Mouse (Mus musculus): ENCODE data around the gene Ltbp1.

The Ltbp1 gene

GRCm38 (mm10) chr17:75284876-75285708 is 279.7 kb downstream of the Ltbp1 start:
- in situ Hi-C loops (cut with MboI, MseI): no loop called here

- in situ Hi-C loops (cut with MboI, MseI): no loop called here
These were observed 287.6 kb downstream of the Ltbp1 start for GRCm38 (mm10) chr17:75292986-75293385.

- in situ Hi-C loops (cut with MboI, MseI): no loop called here
These were observed 288.4 kb downstream of the Ltbp1 start for GRCm38 (mm10) chr17:75293725-75294124.

- in situ Hi-C loops (cut with MboI, MseI): no loop called here
These were observed 295.5 kb downstream of the Ltbp1 start for GRCm38 (mm10) chr17:75300908-75301307.

GRCm38 (mm10) chr17:75304807-75305420 is 299.5 kb downstream of the Ltbp1 start:
- in situ Hi-C loops (cut with MboI, MseI): no loop called here

GRCm38 (mm10) chr17:75305714-75306113 is 300.3 kb downstream of the Ltbp1 start:
- in situ Hi-C loops (cut with MboI, MseI): no loop called here

- in situ Hi-C loops (cut with MboI, MseI): no loop called here
These were observed 302.0 kb downstream of the Ltbp1 start for GRCm38 (mm10) chr17:75307070-75308011.

- in situ Hi-C loops (cut with MboI, MseI): no loop called here
These were observed 311.7 kb downstream of the Ltbp1 start for GRCm38 (mm10) chr17:75317106-75317505.

- in situ Hi-C loops (cut with MboI, MseI): loop anchor here (10.0 kb wide), 1 partner anchor 1342 kb away; no protein-coding TSS in a partner anchor
These were observed 317.9 kb downstream of the Ltbp1 start for GRCm38 (mm10) chr17:75323229-75323628.

GRCm38 (mm10) chr17:75323766-75324165 is 318.4 kb downstream of the Ltbp1 start:
- in situ Hi-C loops (cut with MboI, MseI): loop anchor here (10.0 kb wide), 1 partner anchor 1341 kb away; no protein-coding TSS in a partner anchor

- in situ Hi-C loops (cut with MboI, MseI): loop anchor here (10.0 kb wide), 1 partner anchor 1337 kb away; no protein-coding TSS in a partner anchor
These were observed 322.8 kb downstream of the Ltbp1 start for GRCm38 (mm10) chr17:75328102-75328639.

- in situ Hi-C loops (cut with MboI, MseI): no loop called here
These were observed 325.0 kb downstream of the Ltbp1 start for GRCm38 (mm10) chr17:75330366-75330765.

- in situ Hi-C loops (cut with MboI, MseI): no loop called here
These were observed 326.1 kb downstream of the Ltbp1 start for GRCm38 (mm10) chr17:75331421-75331951.

GRCm38 (mm10) chr17:75332289-75332688 is 326.9 kb downstream of the Ltbp1 start:
- in situ Hi-C loops (cut with MboI, MseI): no loop called here

GRCm38 (mm10) chr17:75333011-75333410 is 327.6 kb downstream of the Ltbp1 start:
- in situ Hi-C loops (cut with MboI, MseI): no loop called here

GRCm38 (mm10) chr17:75333759-75334158 is 328.4 kb downstream of the Ltbp1 start:
- in situ Hi-C loops (cut with MboI, MseI): no loop called here

- in situ Hi-C loops (cut with MboI, MseI): no loop called here
These were observed 330.3 kb downstream of the Ltbp1 start for GRCm38 (mm10) chr17:75335649-75336048.

GRCm38 (mm10) chr17:75341227-75341626 is 335.9 kb downstream of the Ltbp1 start:
- in situ Hi-C loops (cut with MboI, MseI): no loop called here

- in situ Hi-C loops (cut with MboI, MseI): no loop called here
These were observed 339.7 kb downstream of the Ltbp1 start for GRCm38 (mm10) chr17:75345116-75345515.

GRCm38 (mm10) chr17:75347414-75347813 is 342.0 kb downstream of the Ltbp1 start:
- in situ Hi-C loops (cut with MboI, MseI): no loop called here

- in situ Hi-C loops (cut with MboI, MseI): no loop called here
These were observed 343.7 kb downstream of the Ltbp1 start for GRCm38 (mm10) chr17:75349109-75349508.
